Mouse (Mus musculus) erythroblast, embryonic 14.5 days (primary cell): ENCODE results near the gene Letm1.

Experiments
- GATA1 ChIP-seq: IDR thresholded peaks from 2 replicates; pipeline ENCODE4 v1.6.1; 2012; ENCODE audit warnings: low read length, inconsistent platforms, mixed read lengths
- TAL1 ChIP-seq: IDR thresholded peaks from 3 replicates; pipeline ENCODE4 v1.6.1; 2012; ENCODE audit warnings: low read length, inconsistent platforms, mixed read lengths

- TF ChIP-seq GATA1 (no peak), TAL1 (no peak)
Measured at GRCm38 (mm10) chr5:33720852-33721490, 61.6 kb downstream of the Letm1 start.
